Comparison of ENCODE assay signal across 14 mouse cellular contexts in genomic region chr5:107889994-107890888, GRCm38 (mm10). TPM values are rescaled to one million over a fixed set of nuclear protein-coding genes. Genes with fewer than 3 reads are reported as not detected.
DNase-seq lines count a peak whose midpoint lies in the region; ATAC-seq and TF ChIP-seq lines count a peak whose summit lies in the region.
"Had no signal": no experiment of that assay in that cellular context is flagged by ENCODE, and none has a peak within 500 bp of the region (broad histone marks: within the 10 kb centered on the region; RNA-seq: fewer than 3 reads in every experiment).

No protein-coding gene starts in this region.

- peak overlapping the region; percentile 27; the same call in 1 of the 2 replicates for H3K4me2 ChIP-seq in liver, postnatal 0 days (ENCODE audit: low read depth, low read length)
- H3K4me2 ChIP-seq: embryonic facial prominence, embryonic 12.5 days; forebrain, embryonic 13.5 days had no signal

- no peaks in the 10 kb centered on the region for H3K36me3 ChIP-seq in liver, adult 2 months (ENCODE audit: control insufficient read depth, insufficient read depth, low read length)
- H3K36me3 ChIP-seq in liver, postnatal 0 days (replicated peaks; ENCODE audit: insufficient read depth, low read length) = no peaks in the 10 kb centered on the region
- H3K36me3 ChIP-seq: embryonic facial prominence, embryonic 12.5 days had no signal

- peak; percentile 87 for ATAC-seq in liver, postnatal 0 days
- ATAC-seq: forebrain, embryonic 13.5 days had no signal

- TF ChIP-seq EP300 in liver, postnatal 0 days (IDR thresholded peaks at IDR 0.05; ENCODE audit: low read depth) = no peak

- H3K4me1 ChIP-seq in liver, adult 2 months (ENCODE audit: control insufficient read depth, insufficient read depth, low read length) = peaks cover 9% of the 10 kb centered on the region
- peaks cover 7% of the 10 kb centered on the region for H3K4me1 ChIP-seq in liver, postnatal 0 days (ENCODE audit: insufficient read depth)
- H3K4me1 ChIP-seq: embryonic facial prominence, embryonic 12.5 days had no signal

- peak; percentile 78 for DNase-seq in heart, adult 11 months
- no peak for DNase-seq in heart, postnatal 25 days (ENCODE audit: low spot score)
- DNase-seq in liver, adult 2 months (ENCODE audit: extremely low read depth, low read depth, low spot score) = peak; percentile 83
- DNase-seq in liver = no peak
- DNase-seq in kidney, adult 9 months = peak; percentile 94
- peak; percentile 29 for DNase-seq in liver, postnatal 0 days
- DNase-seq in cerebellum, adult 11 months = no peak
- no peak for DNase-seq in urinary bladder, postnatal 14 days (ENCODE audit: low spot score)
- DNase-seq: cerebellum, postnatal 25 days; lung, adult 18-20 months; spleen, adult 18-20 months had no signal

- peak overlapping the region; percentile 90 for H3K27ac ChIP-seq in liver, adult 2 months (replicated peaks; ENCODE audit: insufficient read depth, low read depth, low read length)
- peak overlapping the region; percentile 74 for H3K27ac ChIP-seq in liver, postnatal 0 days (ENCODE audit: low read depth)
- H3K27ac ChIP-seq: embryonic facial prominence, embryonic 12.5 days; forebrain, embryonic 13.5 days had no signal

- no peaks in the 10 kb centered on the region for H3K27me3 ChIP-seq in liver, adult 2 months (ENCODE audit: control insufficient read depth, insufficient read depth, low read length)
- no peaks in the 10 kb centered on the region for H3K27me3 ChIP-seq in liver, postnatal 0 days (ENCODE audit: insufficient read depth, low read length)
- H3K27me3 ChIP-seq: embryonic facial prominence, embryonic 12.5 days; forebrain, embryonic 13.5 days had no signal

- intact Hi-C loops in heart, postnatal 25 days (cut with DNase I) = loop anchor here (2.0 to 5.0 kb wide), 2 partner anchors 98 to 277 kb away; no protein-coding TSS in a partner anchor

- TF ChIP-seq POLR2A in liver, adult 2 months (IDR thresholded peaks at IDR 0.05; ENCODE audit: extremely low read depth, insufficient read depth, low read length) = no peak

- 20% methylated on average over 9 of the region's 9 CpGs for WGBS in liver, adult 2 months
- 43% methylated on average over 9 of the region's 9 CpGs for WGBS in liver, postnatal 0 days (ENCODE audit: insufficient replicate concordance)

- no peaks in the 10 kb centered on the region for H3K9me3 ChIP-seq in liver, postnatal 0 days (ENCODE audit: low read length)
- H3K9me3 ChIP-seq: embryonic facial prominence, embryonic 12.5 days; forebrain, embryonic 13.5 days; megakaryocyte, embryonic 14.5 days had no signal

- H3K4me3 ChIP-seq in liver, adult 2 months (ENCODE audit: insufficient read depth, low read depth, low read length) = peak overlapping the region; percentile 13; the same call in 1 of the 2 replicates
- no peak overlapping the region for H3K4me3 ChIP-seq in liver, postnatal 0 days (ENCODE audit: low read depth, low read length)
- H3K4me3 ChIP-seq: embryonic facial prominence, embryonic 12.5 days; forebrain, embryonic 13.5 days; megakaryocyte, embryonic 14.5 days had no signal

- TF ChIP-seq CTCF in liver, adult 2 months (IDR thresholded peaks at IDR 0.05; ENCODE audit: low read depth, low read length) = no peak
- TF ChIP-seq CTCF in liver, postnatal 0 days (IDR thresholded peaks at IDR 0.05; ENCODE audit: low read depth) = no peak

- peak overlapping the region; percentile 61 for H3K9ac ChIP-seq in liver, adult 2 months (ENCODE audit: low read depth, low read length)
- H3K9ac ChIP-seq in liver, postnatal 0 days (replicated peaks) = peak overlapping the region; percentile 28; the same call in 1 of the 2 replicates
- H3K9ac ChIP-seq: embryonic facial prominence, embryonic 12.5 days; forebrain, embryonic 13.5 days had no signal

- no peaks in the 10 kb centered on the region for H3K79me2 ChIP-seq in liver, adult 2 months (ENCODE audit: control insufficient read depth, insufficient read depth, low read length)

RNA-seq across cellular contexts. Expression of gene Rpl5, which starts 10.1 kb away (rescaled TPM):
- total RNA-seq in heart, postnatal 25 days (2021) = 10 to 100 TPM; 30.6 to 34.7 TPM
- 103 and 148 TPM in 2 replicates for total RNA-seq in liver, adult 2 months (2014; rRNA removed)
- polyA plus RNA-seq in liver, adult 2 months (2012; rRNA removed) = 5.9 and 12.7 TPM in 2 replicates
- polyA plus RNA-seq in liver, postnatal 0 days (2015; fragmentation: Nextera tagmentation; extraction: Ambion mirVana) = 20.2 TPM in 2 replicates

RNA-seq across cellular contexts. Expression of gene Evi5, which starts 15.3 kb away (rescaled TPM):
- total RNA-seq in heart, postnatal 25 days (2021) = 10 to 100 TPM; 17.9 to 22.1 TPM
- total RNA-seq in liver, adult 2 months (2014; rRNA removed) = 118 and 136 TPM in 2 replicates
- polyA plus RNA-seq in liver, adult 2 months (2012; rRNA removed) = 29.0 and 35.1 TPM in 2 replicates
- 68.4 and 73.5 TPM in 2 replicates for polyA plus RNA-seq in liver, postnatal 0 days (2015; fragmentation: Nextera tagmentation; extraction: Ambion mirVana)

Comparison
In these comparisons a context has a peak if more than half of its experiments do, and no peak if none do; other contexts are left out.
1. DNase-seq: peak in heart, adult 11 months (single experiment), liver, adult 2 months (single experiment), kidney, adult 9 months (single experiment) and liver, postnatal 0 days (single experiment); none in heart, postnatal 25 days (single experiment), liver (single experiment), cerebellum, adult 11 months (single experiment) and urinary bladder, postnatal 14 days (single experiment).